Mouse (Mus musculus) forebrain, embryonic 12.5 days (tissue): ENCODE measurements around the gene Gm45623. TPM values are rescaled to one million over a fixed set of nuclear protein-coding genes. Genes with fewer than 3 reads are reported as not detected.
A peak's percentile ranks its signal among the peaks of the same experiment; 100 is the strongest.

Source experiments
- ATAC-seq: fragments of 200-750 bp; cut with Nextera tagmentation; 2 replicates; pipeline ENCODE4 v1.8.0; 2017; ENCODE audit warnings: moderate TSS enrichment; ENCODE audit not compliant: low FRiP score
- H3K27ac ChIP-seq: fragments of 300-500 bp; sonication (generic); 2 replicates; pipeline ENCODE4 v1.5.1; 2016; ENCODE audit warnings: mild to moderate bottlenecking
- H3K27me3 ChIP-seq: fragments of 300-500 bp; sonication (generic); 2 replicates; pipeline ENCODE4 v1.6.1; 2016; ENCODE audit warnings: mild to moderate bottlenecking
- H3K36me3 ChIP-seq: fragments of 300-500 bp; sonication (generic); replicated peaks from 2 replicates; pipeline ENCODE4 v1.6.1; 2016; ENCODE audit warnings: mild to moderate bottlenecking
- H3K4me1 ChIP-seq: fragments of 300-500 bp; sonication (generic); 2 replicates; pipeline ENCODE4 v1.6.1; 2016
- H3K4me2 ChIP-seq: fragments of 300-500 bp; sonication (generic); 2 replicates; pipeline ENCODE4 v1.6.1; 2016; ENCODE audit warnings: mild to moderate bottlenecking, moderate library complexity
- H3K4me3 ChIP-seq: fragments of 300-500 bp; sonication (generic); replicated peaks from 2 replicates; pipeline ENCODE4 v1.5.1; 2016; ENCODE audit warnings: mild to moderate bottlenecking
- H3K9ac ChIP-seq: fragments of 300-500 bp; sonication (generic); 2 replicates; pipeline ENCODE4 v1.6.1; 2016; ENCODE audit warnings: mild to moderate bottlenecking
- H3K9me3 ChIP-seq: fragments of 300-500 bp; sonication (generic); 2 replicates; pipeline ENCODE4 v1.6.1; 2016
- WGBS: fragments of 180-500 bp; shearing (Covaris S2); methylation state at CpG from one replicate; pipeline ENCODE4 v1.1.7; 2016; 5-methylcytosine and 5-hydroxymethylcytosine counted together
- polyA plus RNA-seq: library from polyadenylated mRNA; unstranded; fragments of >200 nt; fragmentation: Nextera tagmentation; extraction: Ambion mirVana; gene quantifications from 2 replicates; pipeline ENCODE4 v1.2.1, GENCODE M21; 2016

Gm45623 gene
- polyA plus RNA-seq = 0.22 and 0.38 TPM in 2 replicates

DNA sequence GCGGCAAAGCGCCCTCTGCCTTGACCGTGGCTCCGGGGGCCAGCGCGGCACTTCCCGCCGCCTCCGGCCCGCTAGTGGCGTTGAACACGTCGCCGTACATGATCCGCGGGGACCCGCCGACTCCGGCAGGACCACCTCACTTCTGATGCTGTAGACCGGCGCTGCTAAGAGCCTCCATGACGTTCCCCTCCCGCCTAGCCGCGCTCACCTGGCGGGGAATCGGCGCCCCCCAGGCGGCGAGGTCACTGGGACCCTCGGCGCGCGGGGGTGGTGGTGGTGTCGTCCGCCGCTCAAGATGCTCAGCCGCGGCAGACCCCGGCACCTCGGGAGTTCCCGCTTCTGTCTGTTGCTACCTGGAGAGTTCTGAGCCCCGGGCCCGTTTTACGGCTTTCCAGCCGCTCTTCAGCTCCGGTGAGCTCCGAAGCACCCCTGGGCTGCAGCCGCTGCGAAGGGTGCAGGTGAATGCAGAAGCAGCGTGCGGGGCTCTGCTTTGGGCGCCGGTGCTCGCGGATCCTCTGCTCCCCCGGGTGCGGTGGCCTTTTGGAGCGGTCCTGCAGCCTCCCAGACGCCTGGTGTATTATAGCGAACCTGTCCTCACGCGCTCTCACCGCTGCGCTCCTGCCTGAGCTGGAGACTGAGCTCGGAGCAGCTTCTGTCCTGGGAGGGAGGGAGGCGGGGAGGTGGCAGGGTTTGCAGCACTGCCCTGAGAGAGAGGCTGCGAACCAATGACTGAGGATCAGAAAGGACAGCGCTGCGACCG, at the start of gene Gm45623:
Gene Gm45623, minus strand, starts transcription at position 636 of the 760 bp plus-strand sequence.
- H3K9me3 ChIP-seq = no peaks in the 10 kb centered on the region
- H3K9ac ChIP-seq = peak within 1 kb of the TSS; percentile 56
- peak within 1 kb of the TSS; percentile 48 for H3K4me3 ChIP-seq
- peak; percentile 42; the same call in 1 of the 2 replicates for ATAC-seq
- peaks cover 69% of the 10 kb centered on the region for H3K27me3 ChIP-seq
- H3K27ac ChIP-seq = no peak within 1 kb of the TSS
- peak within 1 kb of the TSS; percentile 88 for H3K4me2 ChIP-seq
- peaks cover 26% of the 10 kb centered on the region for H3K4me1 ChIP-seq
- H3K36me3 ChIP-seq = no peaks in the 10 kb centered on the region
- WGBS = under 1% methylated on average over 70 of the region's 71 CpGs

- no peaks in the 10 kb centered on the region; the same call in 1 of the 2 replicates for H3K27me3 ChIP-seq
- ATAC-seq = no peak
- WGBS = 84% methylated on average over 7 of the region's 7 CpGs
- H3K9me3 ChIP-seq = no peaks in the 10 kb centered on the region
- H3K9ac ChIP-seq = no peak overlapping the region
- H3K4me3 ChIP-seq = no peak overlapping the region
- no peak overlapping the region for H3K4me2 ChIP-seq
- H3K27ac ChIP-seq = no peak overlapping the region
- peaks cover 20% of the 10 kb centered on the region for H3K4me1 ChIP-seq
- H3K36me3 ChIP-seq = no peaks in the 10 kb centered on the region
Measured at GRCm38 (mm10) chr13:56797459-56797858, 43.8 kb upstream of the Gm45623 start.

DNA sequence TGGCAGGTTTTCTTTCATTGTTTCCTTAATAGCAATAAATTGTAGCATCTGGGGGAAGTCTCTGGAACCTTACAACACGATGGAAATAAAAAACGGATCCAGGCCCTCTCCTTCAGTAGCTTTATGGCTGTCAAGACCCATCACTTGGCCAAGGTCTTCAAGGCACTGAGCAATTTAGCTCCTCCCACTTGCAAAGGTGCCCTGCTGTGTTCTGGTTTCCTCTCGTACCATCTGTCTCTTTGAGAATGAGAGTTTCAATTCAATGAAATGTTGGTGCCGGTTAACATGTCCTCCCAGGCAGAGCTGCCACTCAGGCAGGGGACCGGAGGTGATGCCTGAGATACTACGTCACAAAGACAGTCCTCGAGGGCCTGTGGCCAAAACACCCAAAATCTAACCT, 41.9 kb upstream of the Gm45623 start:
- no peaks in the 10 kb centered on the region; the same call in 1 of the 2 replicates for H3K27me3 ChIP-seq
- 81% methylated on average over 7 of the region's 7 CpGs for WGBS
- H3K36me3 ChIP-seq = no peaks in the 10 kb centered on the region
- H3K4me1 ChIP-seq = peaks cover 27% of the 10 kb centered on the region
- H3K4me3 ChIP-seq = no peak overlapping the region
- H3K9ac ChIP-seq = no peak overlapping the region
- ATAC-seq = no peak
- no peaks in the 10 kb centered on the region for H3K9me3 ChIP-seq
- H3K27ac ChIP-seq = no peak overlapping the region
- H3K4me2 ChIP-seq = no peak overlapping the region

DNA sequence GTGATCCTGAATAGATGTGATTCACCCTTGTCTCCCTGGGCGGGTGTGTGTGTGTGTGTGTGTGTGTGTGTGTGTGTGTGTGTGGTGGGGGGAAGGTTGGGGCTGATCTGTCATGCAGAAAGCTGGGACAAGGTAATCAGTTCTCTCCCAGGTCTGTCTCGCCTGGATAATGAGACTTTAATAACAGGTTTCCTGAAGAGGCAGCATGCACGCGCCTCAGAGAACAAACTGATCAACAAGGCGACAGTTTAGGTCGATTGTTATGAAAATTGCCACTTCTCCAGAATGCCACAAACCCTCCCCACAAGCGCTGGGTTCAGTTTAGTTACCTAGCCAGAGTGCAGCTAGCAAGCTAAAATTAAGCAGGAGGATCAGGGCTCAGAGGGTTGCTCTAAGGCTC, 40.8 kb upstream of the Gm45623 start:
- Histone ChIP-seq H3K4me2 (no peak overlapping the region), H3K27ac (peak overlapping the region; percentile 56), H3K9me3 (no peaks in the 10 kb centered on the region), H3K4me3 (no peak overlapping the region), H3K4me1 (peaks cover 27% of the 10 kb centered on the region), H3K36me3 (no peaks in the 10 kb centered on the region), H3K9ac (no peak overlapping the region), H3K27me3 (no peaks in the 10 kb centered on the region; the same call in 1 of the 2 replicates)
- ATAC-seq = 0 out of 2 replicates have a peak, but pooled peaks have one; percentile 17
- 24% methylated on average over 7 of the region's 7 CpGs for WGBS

DNA sequence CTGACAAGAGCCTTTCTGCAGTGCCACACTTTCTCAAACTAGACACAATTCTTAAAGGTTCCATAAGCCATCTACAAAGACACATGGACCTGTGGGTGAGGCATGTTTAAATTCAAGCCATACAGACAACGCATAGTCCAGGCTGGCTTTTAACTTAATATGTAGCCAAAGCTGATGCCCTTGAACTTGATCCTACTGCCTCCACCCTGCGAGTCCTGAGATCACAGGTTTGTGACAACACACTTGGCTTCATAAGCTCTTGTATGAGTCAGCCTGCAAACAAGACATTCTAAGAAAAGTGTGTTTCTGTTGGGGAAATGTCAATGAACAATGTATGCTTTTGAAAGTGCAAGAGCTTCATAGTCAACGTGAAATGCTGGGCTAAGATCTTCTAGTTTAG, 39.2 kb upstream of the Gm45623 start:
- Histone ChIP-seq H3K9ac (no peak overlapping the region), H3K4me2 (no peak overlapping the region), H3K36me3 (no peaks in the 10 kb centered on the region), H3K4me1 (peaks cover 27% of the 10 kb centered on the region), H3K27me3 (no peaks in the 10 kb centered on the region; the same call in 1 of the 2 replicates), H3K9me3 (no peaks in the 10 kb centered on the region), H3K27ac (no peak overlapping the region), H3K4me3 (no peak overlapping the region)
- ATAC-seq = no peak
- 87% methylated on average over 3 of the region's 3 CpGs for WGBS

GRCm38 (mm10) chr13:56790683-56791082, 37.1 kb upstream of the Gm45623 start:
- no peaks in the 10 kb centered on the region for H3K9me3 ChIP-seq
- 87% methylated on average over 3 of the region's 3 CpGs for WGBS

GRCm38 (mm10) chr13:56782621-56783020, 29.0 kb upstream of the Gm45623 start:
- no peaks in the 10 kb centered on the region for H3K9me3 ChIP-seq
- H3K36me3 ChIP-seq = no peaks in the 10 kb centered on the region
- no peak for ATAC-seq
- H3K4me3 ChIP-seq = no peak overlapping the region
- 85% methylated on average over 1 of the region's 1 CpGs for WGBS
- 0 out of 2 replicates have a peak, but pooled peaks cover 3% of the 10 kb centered on the region for H3K27me3 ChIP-seq
- H3K4me1 ChIP-seq = peaks cover 27% of the 10 kb centered on the region
- no peak overlapping the region for H3K9ac ChIP-seq
- H3K27ac ChIP-seq = no peak overlapping the region
- no peak overlapping the region for H3K4me2 ChIP-seq

More at GRCm38 (mm10) chr13:56790683-56791082, 37.1 kb upstream of the Gm45623 start:
- Histone ChIP-seq H3K9ac (no peak overlapping the region), H3K27ac (no peak overlapping the region), H3K4me3 (no peak overlapping the region), H3K36me3 (no peaks in the 10 kb centered on the region), H3K4me1 (peaks cover 24% of the 10 kb centered on the region), H3K4me2 (no peak overlapping the region), H3K27me3 (no peaks in the 10 kb centered on the region; the same call in 1 of the 2 replicates)
- no peak for ATAC-seq

DNA sequence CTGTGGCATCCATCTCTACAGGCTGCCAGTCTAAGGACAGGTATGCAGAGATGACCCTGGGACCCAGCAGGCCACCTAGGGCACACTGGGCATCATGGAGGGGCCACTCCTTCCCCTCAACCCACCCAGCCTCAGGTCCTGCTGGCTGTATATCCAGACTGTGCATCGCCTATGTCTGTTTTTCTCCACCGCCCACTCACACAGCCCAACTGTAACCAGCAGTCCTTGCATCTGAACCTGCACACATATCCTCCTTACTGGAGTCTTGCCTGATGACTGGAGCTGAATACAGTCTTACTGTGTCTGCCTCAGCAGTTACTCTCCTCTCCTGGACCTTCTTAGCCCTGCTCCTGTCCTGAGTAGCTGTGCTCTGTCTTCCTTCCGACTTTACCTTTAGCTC, 28.1 kb upstream of the Gm45623 start:
- no peak overlapping the region for H3K4me3 ChIP-seq
- no peak overlapping the region for H3K27ac ChIP-seq
- WGBS = 92% methylated on average over 3 of the region's 3 CpGs
- H3K36me3 ChIP-seq = no peaks in the 10 kb centered on the region
- no peak overlapping the region for H3K4me2 ChIP-seq
- H3K9me3 ChIP-seq = no peaks in the 10 kb centered on the region
- H3K4me1 ChIP-seq = peaks cover 27% of the 10 kb centered on the region
- H3K27me3 ChIP-seq = 0 out of 2 replicates have a peak, but pooled peaks cover 3% of the 10 kb centered on the region
- ATAC-seq = no peak
- no peak overlapping the region for H3K9ac ChIP-seq

GRCm38 (mm10) chr13:56780746-56781469, 27.3 kb upstream of the Gm45623 start:
- H3K9ac ChIP-seq = no peak overlapping the region; the same call in 1 of the 2 replicates
- peak; percentile 55; the same call in 1 of the 2 replicates for ATAC-seq
- no peaks in the 10 kb centered on the region for H3K9me3 ChIP-seq
- 0 out of 2 replicates have a peak, but pooled peaks cover 3% of the 10 kb centered on the region for H3K27me3 ChIP-seq
- H3K4me3 ChIP-seq = no peak overlapping the region
- H3K4me1 ChIP-seq = peaks cover 27% of the 10 kb centered on the region
- H3K36me3 ChIP-seq = no peaks in the 10 kb centered on the region
- no peak overlapping the region for H3K27ac ChIP-seq
- H3K4me2 ChIP-seq = no peak overlapping the region
- 57% methylated on average over 13 of the region's 13 CpGs for WGBS

DNA sequence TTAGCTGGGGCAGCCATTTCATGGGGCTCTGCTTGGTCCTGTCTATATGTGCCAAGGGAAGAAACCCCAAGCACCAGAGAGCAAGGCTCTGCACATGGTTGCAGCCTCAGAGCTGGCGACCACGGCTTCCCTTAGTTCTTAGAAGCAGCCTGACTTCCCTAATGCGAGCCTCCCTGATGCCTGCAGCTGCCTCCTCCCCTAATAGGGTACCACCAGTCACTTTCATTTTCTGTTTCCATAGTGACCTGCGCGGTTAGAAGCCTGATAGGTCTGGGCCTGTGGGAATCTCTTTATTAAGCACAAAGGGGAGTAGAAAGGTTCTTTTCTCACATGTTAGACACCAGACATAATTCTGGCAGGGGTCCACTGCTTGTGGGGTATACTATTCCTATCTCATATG, 20.7 kb upstream of the Gm45623 start:
- Histone ChIP-seq H3K4me2 (peak overlapping the region; percentile 27), H3K4me3 (no peak overlapping the region), H3K9ac (no peak overlapping the region), H3K36me3 (no peaks in the 10 kb centered on the region), H3K27ac (peak overlapping the region; percentile 86), H3K4me1 (peaks cover 39% of the 10 kb centered on the region), H3K9me3 (no peaks in the 10 kb centered on the region), H3K27me3 (0 out of 2 replicates have a peak, but pooled peaks cover 3% of the 10 kb centered on the region)
- peak; percentile 81 for ATAC-seq
- WGBS = 13% methylated on average over 5 of the region's 5 CpGs

GRCm38 (mm10) chr13:56773262-56773870, 19.7 kb upstream of the Gm45623 start:
- Histone ChIP-seq H3K27ac (peak overlapping the region; percentile 86), H3K9me3 (no peaks in the 10 kb centered on the region)
- 65% methylated on average over 14 of the region's 14 CpGs for WGBS

GRCm38 (mm10) chr13:56772592-56772991, 19.0 kb upstream of the Gm45623 start:
- Histone ChIP-seq H3K36me3 (no peaks in the 10 kb centered on the region), H3K27me3 (no peaks in the 10 kb centered on the region), H3K9ac (no peak overlapping the region), H3K9me3 (no peaks in the 10 kb centered on the region), H3K4me3 (no peak overlapping the region), H3K4me2 (no peak overlapping the region), H3K4me1 (peaks cover 49% of the 10 kb centered on the region), H3K27ac (peak overlapping the region; percentile 25; the same call in 1 of the 2 replicates)
- 54% methylated on average over 3 of the region's 3 CpGs for WGBS
- no peak for ATAC-seq

More at GRCm38 (mm10) chr13:56773262-56773870, 19.7 kb upstream of the Gm45623 start:
- Histone ChIP-seq H3K4me1 (peaks cover 48% of the 10 kb centered on the region), H3K9ac (no peak overlapping the region), H3K4me3 (no peak overlapping the region), H3K4me2 (no peak overlapping the region), H3K27me3 (no peaks in the 10 kb centered on the region), H3K36me3 (no peaks in the 10 kb centered on the region)
- no peak for ATAC-seq
